Mouse (Mus musculus): ENCODE data around the gene Gpr88. TPM values are rescaled to one million over a fixed set of nuclear protein-coding genes. Genes with fewer than 3 reads are reported as not detected.
"Not testable (repeated sequence)": the region's sequence is repeated elsewhere in the genome, so short reads cannot be mapped to it uniquely, and the experiment has no call there.

Gpr88 gene
- total RNA-seq, 2 experiments from 2014 or later, result 3.6 to 4.2 TPM

DNA sequence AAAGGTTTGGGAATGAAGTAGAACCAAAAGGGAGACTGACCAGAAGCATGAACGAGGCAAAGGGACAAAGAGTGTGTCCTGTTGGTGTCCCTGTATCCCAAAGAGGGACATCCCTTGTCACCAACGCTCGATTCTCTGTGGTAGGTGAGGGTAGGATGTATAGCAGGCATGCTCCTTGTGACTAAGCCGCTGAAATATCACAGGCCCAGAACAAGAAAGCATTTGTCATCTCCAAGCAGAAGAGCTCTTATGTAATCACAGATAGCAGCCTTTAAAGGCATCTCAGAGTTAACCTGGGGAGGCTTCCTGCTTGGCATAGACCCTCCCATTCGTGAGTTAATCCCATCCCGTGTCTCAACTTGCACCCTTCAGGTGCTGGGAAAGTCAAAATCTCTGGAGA lies 8.8 kb downstream of the Gpr88 start:
- DNase-seq (ENCODE audit: low spot score in 2 of 2), result no peak

DNA sequence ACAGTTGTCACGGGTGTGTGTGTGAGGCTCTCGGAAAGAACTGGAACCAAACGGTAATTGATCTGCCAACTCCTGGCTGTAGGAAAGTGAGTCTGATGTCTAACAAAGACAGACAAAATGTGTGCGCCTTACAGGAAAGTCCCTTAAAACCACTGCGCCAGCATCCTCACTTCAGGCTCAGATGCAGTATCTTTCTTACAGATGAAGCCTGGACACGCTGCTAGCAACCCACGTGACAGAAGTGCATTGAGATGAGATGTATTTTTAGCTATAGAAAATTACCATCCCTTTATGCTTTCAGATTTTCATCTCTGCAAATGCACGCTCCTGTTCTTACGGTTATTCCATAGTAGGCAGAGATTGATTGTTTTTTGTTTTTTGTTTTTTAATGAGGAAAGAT lies 10.6 kb downstream of the Gpr88 start:
- DNase-seq (ENCODE audit: low spot score in 2 of 2), result no peak

DNA sequence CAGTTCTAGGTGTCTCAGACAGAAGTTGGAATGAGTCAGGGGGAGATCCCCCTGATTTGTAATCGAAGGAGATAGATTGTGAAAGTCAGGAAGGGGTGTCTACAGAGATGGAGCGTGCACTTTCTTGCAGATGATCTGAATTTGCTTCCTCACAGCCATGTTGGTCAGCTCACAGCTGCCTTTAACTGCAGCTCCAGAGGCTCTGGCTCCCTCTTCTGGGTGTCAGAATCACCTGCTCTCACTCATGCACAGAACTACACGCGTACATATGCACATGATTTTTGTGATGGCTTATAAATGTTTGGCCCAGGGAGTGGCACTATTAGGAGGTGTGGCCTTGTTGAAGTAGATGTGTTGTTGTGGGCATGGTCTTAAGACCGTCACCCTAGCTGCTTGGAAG lies 15.8 kb downstream of the Gpr88 start:
- DNase-seq (ENCODE audit: low spot score in 2 of 2), result no peak

DNA sequence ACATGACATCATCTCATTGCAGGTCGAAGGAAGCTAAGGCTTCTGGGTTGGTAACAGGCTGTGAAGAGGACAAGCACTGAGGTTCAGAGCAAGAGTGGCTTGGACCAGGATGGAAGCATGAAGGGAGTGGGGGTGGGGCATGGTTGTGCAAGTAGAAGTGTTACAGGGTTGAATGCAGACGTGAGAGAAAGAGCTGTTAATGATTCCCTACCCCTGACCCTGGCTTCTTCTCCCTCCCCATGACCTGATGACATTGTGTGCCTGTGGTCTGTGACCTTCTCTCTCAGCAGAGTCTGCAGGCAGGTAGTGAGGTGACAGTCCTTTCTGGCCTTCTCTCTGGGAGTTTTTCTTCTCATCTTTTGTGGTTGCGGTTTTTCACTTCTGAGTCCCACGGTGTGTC lies 16.4 kb downstream of the Gpr88 start:
- no peak for DNase-seq (ENCODE audit: low spot score in 2 of 2)

DNA sequence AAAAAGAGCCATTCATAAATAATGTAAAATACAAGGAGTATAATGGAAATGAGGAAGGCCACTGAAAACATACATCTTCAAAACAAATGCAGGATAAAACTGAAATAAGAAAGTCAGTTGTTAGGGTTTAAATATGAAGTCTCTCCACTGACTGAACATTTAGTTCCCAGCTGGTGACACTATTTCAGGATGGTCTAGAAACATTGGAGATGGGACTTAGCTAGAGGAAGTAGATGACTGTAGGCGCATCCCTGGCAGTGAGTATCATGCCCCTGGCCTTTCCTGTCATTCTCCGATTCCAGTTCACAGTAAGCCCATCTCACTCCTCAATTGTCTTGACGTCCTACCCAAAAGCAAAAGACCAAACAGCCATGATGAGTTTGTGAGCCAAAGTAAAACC lies 19.8 kb downstream of the Gpr88 start:
- DNase-seq (ENCODE audit: low spot score in 2 of 2), result no peak

DNA sequence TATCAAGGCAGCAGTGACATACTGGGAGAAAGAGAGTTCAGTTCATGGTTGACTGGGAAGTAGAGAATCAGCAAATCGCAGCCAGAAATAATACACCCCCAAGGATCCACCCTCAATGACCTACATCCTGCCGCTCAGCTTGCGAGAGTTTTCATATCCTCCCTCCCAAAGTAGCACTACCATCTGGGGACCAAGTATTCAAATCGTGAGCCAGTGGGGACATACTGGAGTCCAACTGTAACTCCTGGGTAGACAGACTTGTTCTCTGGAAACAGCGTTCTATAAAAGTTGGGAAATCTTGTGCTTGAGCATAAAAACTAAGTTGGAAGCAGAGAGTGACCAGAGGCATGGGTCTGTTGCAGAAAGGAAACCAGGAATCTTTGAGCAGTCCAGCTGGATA lies 20.5 kb downstream of the Gpr88 start:
- no peak for DNase-seq (ENCODE audit: low spot score in 2 of 2)

DNA sequence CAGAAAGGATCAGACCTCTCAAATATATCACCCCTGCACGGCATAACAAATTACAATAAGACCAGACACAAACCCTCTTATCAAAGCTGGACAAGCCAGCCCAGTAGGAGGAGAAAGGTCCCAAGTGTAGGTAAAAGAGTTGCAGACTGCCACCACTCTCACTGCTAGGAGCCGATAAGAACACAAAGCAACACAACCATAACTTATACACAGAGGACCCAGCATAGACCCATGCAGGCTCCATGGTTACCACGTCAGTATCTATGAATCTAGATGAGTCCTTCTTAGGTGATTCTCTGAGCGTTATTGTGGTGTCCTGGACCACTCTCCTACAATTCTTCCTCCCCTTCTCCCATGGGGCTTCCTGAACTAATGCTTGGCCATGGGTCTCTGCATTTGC lies 24.0 kb downstream of the Gpr88 start:
- no peak for DNase-seq (ENCODE audit: low spot score in 2 of 2)

DNA sequence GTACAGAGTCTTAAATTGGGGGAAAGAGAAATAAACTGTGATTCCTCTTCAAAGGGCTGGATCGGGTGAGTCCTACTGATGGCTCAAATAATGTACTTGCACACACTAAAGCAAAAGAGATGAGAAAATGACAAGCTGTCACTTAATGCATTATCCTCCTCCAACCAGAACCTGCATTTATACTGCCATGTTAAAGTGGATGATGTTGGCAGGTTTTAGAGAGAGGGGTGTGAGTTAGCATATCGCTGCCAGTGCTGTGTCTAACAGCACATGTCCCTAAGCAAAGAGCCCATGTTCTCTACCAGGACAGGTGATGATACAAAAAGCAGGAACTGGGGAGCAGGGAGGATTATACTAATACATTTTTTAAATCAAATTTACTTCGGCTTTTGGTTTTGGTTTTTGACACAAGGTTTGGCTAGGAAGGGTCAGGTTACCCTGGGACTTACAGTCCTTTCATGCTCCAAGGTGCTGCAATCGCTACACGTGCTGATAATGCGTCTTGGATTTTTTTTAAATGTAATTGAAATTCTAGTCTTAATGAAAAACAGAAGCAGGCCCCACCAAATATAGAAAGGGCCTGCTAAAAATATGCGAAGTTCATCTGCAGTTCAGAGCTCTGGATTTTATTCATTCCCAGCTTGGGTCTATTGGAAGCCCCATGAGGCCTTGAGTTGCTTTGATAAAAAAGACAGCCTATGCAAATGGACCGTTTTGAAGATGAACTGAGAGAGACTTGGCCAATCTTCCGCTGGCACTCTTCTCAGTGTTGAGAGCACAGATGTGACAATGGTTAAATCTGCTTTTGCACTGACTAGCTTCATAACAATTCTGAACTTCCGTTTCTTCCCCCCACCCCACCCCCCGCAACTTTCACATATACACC lies 24.7 kb downstream of the Gpr88 start:
- no peak for DNase-seq (ENCODE audit: low spot score in 2 of 2)

DNA sequence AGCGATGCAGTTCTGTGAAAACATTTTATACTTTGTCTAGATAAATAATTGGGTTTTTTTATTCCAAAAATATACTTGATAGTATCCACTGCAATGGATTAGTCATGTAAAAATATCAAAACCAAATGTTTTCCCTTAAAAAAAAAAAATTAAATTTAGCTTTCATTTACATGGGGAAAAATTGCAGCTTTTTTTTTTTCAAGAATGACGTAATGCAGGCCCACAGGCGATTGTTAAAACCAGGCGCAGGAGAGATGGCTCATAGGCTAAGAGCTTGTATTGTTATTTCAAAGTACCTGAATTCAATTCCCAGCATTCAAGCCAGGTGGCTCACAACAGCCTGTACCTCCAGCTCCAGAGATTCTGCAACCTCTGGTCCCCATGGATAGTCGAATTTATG lies 25.9 kb downstream of the Gpr88 start:
- DNase-seq (ENCODE audit: low spot score in 2 of 2), result no peak

DNA sequence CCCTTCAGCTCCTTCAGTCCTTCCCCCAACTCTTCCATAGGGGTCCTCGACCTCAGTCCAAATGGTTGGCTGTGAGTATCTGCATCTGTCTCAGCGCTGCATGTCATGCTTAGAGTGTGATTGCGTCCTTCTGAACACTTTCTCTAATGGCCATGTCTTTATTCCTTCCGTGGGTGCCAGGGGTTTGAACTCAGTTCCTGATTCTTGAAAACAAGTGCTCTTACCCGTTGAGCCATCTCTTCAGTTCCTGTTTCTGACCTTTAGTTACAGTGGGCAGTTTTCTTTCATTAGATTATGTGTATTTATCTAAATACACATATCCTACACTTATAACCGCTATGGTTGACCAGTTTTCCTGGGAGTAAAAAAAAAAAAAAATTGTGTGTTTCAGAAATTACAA lies 26.4 kb downstream of the Gpr88 start:
- no peak for DNase-seq (ENCODE audit: low spot score in 2 of 2)

DNA sequence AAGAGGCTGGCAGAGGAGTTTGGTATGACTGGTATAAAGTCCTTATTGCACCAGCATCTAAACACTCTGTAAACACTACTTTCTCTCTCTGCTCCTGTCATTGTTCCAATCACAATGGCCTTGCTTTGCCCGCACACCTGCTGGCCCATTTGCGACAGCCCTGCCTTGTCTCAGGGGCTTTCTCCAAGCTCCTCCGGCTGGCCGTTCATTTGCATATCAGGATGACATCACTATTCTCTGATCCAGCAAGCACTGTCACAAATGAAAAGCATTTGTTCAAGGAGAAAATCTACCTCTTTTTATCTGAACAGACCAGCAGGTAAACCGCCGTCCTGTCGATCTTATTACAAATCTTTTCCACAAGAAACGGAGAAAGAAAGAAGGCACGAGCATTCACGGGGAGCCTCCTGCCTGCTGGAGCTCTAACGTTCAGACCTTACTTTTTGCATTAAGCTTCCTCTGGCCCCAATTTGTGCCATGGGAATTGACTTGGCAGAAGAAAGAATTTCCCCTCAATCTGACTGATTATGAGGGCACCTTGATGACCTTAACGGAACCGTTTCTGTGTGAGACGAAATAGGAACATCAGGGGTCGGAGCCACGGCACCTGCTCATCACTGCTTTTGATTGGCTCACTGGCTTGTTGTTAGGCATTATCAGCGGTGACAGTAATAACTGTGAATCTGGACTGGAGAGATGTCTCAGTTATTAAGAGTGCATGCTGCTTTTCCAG lies 30.6 kb downstream of the Gpr88 start:
- DNase-seq (ENCODE audit: low spot score in 2 of 2), result no peak

DNA sequence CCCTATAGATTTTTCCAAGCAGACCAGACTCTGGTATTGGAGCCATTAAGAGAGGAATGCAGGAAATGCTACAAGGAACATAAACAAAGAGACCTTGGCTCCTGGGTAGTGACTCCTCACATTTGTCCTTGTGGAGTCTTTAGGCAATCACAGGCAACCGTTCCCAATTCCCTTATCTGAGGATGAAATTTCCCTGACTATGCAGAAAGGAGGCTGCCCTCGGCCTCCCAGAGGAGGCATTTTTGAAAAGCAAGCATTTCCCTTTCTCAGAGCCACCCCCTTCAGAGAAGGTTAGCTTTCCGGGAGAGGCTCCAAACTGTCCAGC lies 31.7 kb downstream of the Gpr88 start:
- DNase-seq (ENCODE audit: low spot score in 2 of 2), result no peak

DNA sequence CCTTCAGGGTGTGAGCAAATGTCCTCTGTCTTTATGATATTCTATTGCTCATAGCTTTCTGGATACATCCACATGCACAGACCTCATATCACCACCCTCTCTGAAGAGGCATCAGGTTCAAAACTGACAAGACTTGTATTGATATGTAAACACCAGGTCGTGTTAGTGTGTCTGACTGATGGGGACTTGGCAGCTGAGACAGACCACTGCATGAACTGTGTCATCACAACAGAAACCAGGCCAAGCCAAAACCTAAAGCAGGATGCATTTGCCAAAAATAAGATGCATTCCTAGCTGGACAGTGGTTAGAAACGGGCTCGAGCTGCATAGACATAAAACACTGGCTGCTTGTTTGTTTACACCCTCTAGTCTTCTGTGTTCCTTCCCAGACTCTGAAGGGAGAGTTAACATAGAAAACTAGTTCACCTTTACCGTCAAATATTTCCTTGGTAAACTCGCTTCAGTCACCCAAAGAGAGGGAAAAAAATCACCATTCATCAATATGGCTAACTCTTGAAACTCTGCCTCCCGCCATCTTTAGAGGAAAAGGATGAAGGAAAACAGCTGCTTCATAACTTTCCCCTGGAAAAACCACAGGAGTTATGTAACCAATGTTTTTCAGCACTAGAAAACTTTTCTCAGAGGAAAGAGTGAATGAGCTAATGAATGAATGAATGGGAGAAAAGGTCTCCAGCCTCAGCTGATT lies 32.2 kb downstream of the Gpr88 start:
- no peak for DNase-seq (ENCODE audit: low spot score in 2 of 2)

DNA sequence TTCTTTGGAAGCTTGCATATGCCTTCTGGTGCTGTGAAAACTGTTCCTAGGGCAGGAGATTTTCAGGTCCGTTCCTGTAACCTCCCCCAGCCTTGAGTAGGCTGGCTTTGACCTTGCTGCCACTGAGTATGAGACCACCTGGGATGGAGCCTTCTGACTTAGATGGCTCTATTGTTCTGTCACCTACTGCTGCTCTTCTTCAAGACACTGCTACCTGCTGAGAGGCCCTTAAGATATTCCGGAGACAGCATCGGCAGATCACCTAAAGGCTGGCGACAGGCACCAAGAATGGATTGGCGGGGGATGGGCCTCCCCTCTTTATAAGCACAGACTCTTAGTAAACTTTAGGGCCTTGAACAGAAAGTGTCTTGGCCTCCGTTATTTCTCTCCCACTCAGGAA lies 35.9 kb downstream of the Gpr88 start:
- not testable (repeated sequence) for DNase-seq (ENCODE audit: low spot score in 2 of 2)

DNA sequence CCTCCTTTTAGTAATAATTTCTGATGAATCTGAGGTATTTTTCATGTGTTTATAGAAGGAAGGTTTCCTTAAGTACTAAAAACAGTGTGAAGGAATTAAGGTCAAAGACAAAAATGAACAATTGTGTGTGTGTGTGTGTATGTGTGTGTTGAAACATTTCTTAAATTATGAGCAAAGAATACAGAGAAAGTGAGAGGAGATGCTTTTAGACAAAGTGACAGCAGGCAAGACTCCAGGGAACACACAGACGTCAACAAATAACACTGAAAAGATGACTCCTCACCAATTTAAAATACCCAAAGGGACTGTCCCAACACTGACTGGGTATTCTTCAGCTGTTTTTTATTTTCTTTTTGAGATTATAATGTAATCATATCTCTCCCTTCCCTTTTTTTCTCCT lies 37.0 kb downstream of the Gpr88 start:
- no peak for DNase-seq (ENCODE audit: low spot score in 2 of 2)

DNA sequence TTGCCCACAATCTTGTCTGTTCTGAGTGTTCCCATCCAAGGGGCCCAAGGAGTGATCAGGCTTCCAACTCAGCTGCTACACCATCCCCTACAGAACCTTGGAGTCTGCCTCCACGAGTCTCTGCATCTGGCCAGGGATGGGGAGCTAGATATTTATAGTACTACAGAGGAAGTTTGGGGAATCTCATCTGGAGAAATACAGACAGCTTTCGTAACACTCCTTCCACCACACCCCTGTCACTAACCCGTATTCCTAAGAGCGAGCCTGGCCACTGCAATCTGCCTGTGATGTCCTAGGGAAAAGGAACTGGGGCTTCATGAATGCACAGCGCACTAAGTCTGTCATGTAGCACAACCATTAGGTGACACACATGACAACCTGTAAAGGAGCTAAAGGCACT lies 41.7 kb downstream of the Gpr88 start:
- DNase-seq (ENCODE audit: low spot score in 2 of 2), result no peak

DNA sequence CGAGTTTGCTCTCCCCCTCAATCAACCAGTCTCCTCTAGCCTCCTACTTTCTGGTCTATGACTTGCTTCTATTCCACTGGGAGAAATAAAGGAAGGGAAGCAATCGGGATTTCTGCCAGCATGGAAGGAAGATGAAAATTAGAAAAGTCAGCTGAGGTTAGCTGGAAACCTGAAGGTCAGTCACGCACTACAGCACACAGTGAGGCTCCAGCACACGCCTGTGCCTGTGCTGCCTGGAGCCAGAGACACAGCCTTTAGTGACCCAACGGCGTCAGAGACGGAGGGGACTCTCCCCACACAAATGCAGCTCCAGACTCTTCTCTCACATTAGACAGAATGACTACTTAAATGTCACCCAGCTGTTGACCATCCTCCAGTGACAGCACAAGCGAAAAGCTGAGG lies 42.6 kb downstream of the Gpr88 start:
- DNase-seq (ENCODE audit: low spot score in 2 of 2), result no peak

DNA sequence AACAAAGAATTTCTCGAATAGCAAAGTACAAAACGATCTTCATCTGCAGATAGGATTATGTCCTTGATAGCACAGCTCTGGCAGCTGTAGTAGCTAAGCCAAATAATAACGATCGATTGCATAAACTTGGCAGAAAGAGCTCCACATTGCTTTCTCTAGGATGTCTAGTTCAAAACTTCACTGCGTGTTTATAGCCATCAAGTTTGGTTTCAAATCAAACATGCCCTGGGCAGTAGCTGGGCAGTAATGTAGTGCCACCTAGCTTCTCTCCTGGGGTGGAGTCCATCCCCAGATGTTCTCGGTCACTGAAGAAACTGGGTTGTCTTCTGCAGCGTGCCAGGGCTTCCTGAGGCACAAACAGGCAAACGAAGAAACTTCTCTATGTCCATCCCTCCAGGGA lies 44.1 kb downstream of the Gpr88 start:
- DNase-seq (ENCODE audit: low spot score in 2 of 2), result no peak

DNA sequence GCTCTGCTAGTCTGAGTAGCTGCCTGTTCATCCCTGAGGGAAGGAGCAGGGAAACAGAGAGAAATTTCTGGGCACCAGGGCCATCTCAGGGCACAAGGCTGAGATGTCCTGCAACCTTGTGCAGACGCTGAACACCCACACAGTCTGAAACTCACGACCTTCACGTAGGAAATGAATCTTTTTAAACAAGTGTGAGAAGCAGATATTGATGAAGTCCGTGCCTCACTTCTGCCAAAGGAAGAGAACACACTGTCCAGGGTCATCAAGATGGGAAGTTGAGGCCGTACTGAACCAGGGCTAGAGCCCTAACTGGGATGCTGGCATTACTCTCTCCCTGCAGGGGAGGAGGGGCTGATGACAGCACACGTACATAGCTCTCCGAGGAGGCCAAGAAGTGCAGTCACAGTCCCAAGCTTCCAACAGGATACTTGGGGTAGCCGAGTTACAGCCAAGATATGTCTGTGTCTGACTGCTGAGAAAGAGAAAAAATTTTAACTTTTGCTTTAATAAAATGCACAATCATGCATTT lies 46.9 kb downstream of the Gpr88 start:
- DNase-seq (ENCODE audit: low spot score in 2 of 2), result no peak

DNA sequence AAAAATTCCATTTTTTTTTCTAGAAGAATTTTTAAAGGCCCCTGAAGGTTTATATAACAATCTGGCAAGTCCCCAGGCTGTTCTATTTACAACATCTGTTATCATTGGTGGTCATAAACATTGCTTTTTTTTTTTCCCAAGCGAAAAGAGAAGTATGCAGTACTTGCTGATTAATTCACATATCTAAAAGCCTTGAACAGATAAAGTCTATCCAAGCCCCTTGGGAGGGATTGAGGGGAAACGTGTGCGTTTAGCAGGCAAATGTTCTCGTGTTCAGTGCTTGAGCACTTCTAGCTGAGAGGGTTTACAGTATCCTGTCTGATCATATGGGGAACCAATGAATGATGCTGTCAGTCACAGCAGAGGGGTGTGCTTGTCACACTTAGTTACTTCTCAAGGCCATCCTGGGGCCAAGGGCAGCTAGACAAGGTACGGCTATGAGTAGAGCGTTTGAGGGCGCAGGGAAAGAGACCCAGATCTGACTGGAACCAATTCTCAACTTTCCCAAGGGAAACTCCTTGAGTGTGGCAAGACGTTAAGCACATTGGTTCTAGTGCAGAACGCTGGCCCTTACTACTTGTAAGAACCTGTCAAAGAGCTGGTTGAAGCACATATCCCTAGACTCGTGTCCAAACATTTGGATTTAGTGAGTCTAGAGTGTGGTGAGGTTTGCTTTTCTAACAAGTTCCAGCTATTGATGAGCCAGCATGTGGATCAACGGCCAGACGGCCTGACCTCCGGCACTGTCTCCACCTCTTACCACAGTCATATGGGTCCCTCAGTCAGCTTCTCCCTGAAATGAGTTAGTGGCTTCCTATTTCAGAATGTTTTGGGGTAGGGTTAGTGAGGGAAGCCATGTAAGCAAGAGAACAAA lies 47.7 kb downstream of the Gpr88 start:
- no peak for DNase-seq (ENCODE audit: low spot score in 2 of 2)

DNA sequence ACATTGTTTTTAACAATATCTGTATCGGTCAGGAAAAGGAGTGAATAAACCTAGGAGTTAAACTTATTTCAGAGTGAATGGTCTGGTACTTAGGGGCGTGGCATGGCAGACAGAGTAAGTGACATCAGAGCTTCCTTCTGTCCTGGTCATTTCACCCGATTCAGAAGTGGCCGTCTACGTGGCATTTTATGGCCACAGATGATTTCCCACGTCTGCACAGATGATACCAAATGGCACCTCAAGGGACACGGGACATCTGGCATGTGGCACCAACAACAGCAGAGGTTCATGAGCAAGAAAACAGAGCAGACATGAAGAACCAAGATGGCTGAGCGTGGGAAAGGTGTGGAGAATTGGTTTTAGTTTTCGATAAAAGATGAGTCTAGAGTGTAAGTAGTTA lies 48.7 kb downstream of the Gpr88 start:
- DNase-seq (ENCODE audit: low spot score in 2 of 2), result no peak

Measured in layer of hippocampus, postnatal 14 days (tissue).